In genomic region chr14:55104365-55104764, GRCm38 (mm10) we compare ENCODE assay signal across 17 mouse cellular contexts. TPM values are rescaled to one million over a fixed set of nuclear protein-coding genes. Genes with fewer than 3 reads are reported as not detected.
"Had no signal": no experiment of that assay in that cellular context is flagged by ENCODE, and none has a peak within 500 bp of the region (broad histone marks: within the 10 kb centered on the region; RNA-seq: fewer than 3 reads in every experiment).

No protein-coding gene starts in this region.

- H3K4me2 ChIP-seq: midbrain, embryonic 12.5 days had no signal

- ATAC-seq: intestine, postnatal 0 days; midbrain, embryonic 15.5 days had no signal

- H3K27ac ChIP-seq: left cerebral cortex, adult 2 months; liver, embryonic 14.5 days; lung, embryonic 15.5 days; macrophage; midbrain, embryonic 12.5 days; neural tube, embryonic 13.5 days had no signal

- H3K4me3 ChIP-seq: left cerebral cortex, adult 2 months; lung, embryonic 15.5 days; midbrain, embryonic 12.5 days; midbrain, embryonic 15.5 days had no signal

- H3K9ac ChIP-seq: liver, embryonic 14.5 days; lung, embryonic 15.5 days; midbrain, embryonic 12.5 days had no signal

- H3K27me3 ChIP-seq: midbrain, embryonic 15.5 days; neural tube, embryonic 13.5 days had no signal

- H3K36me3 ChIP-seq: midbrain, embryonic 12.5 days; midbrain, embryonic 15.5 days; neural tube, embryonic 13.5 days had no signal

- DNase-seq: kidney, adult 8-10 months; kidney, postnatal 10 days; kidney, postnatal 36 days; layer of hippocampus, postnatal 36 days; lung, adult 18-20 months; lung, postnatal 14 days; thymus, adult 2 months; thymus, postnatal 25 days had no signal

- H3K9me3 ChIP-seq: lung, embryonic 15.5 days; midbrain, embryonic 12.5 days; midbrain, embryonic 15.5 days; neural tube, embryonic 13.5 days had no signal

RNA-seq across cellular contexts. Expression of gene Jph4, which starts 12.4 kb away (rescaled TPM):
- total RNA-seq: megakaryocyte, adult 5-6 weeks had no signal
- polyA plus RNA-seq: macrophage had no signal
